Mouse (Mus musculus): Measurements from ENCODE around the gene Thsd4. TPM values are rescaled to one million over a fixed set of nuclear protein-coding genes. Genes with fewer than 3 reads are reported as not detected.

Gene Thsd4
- total RNA-seq, 1 experiment from 2014 or later = 7.2 TPM

DNA sequence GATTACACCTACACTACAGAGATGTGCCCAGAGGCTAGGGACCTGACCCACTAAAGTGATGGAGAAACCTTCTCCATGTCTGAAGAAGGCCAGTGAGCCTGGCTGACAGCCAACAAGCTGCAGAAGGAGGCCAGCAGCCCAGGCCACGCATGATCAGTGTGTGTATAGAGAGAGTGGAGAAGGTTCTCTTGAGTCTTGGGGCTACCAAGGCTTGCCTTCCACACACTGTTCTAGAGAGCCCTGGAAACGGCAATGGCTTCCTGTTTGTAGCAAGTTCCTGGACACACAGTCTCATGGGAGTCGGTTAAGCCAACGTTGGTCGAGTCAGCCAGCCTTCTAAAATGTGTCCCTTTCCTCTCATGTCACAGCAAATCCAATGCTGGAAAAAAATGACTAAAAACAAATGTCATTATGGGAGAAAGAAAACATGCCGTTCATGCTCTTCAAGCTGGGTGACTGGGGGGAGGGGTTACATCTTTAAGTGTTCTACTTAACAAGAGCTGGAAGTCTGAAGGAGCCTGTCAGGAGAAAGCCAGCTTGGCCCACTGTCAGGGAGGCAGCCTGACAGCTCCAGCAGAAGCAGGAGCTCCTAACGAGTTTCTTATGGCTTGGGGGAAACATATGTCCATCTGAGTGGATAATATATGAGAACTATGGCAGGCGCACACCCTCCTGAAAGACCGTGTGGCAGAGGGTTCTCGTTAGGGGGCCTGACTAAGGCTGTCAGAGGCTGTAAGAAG lies 257.1 kb downstream of the Thsd4 start:
- no peak for DNase-seq

GRCm38 (mm10) chr9:60262515-60263140 lies 259.2 kb downstream of the Thsd4 start:
- DNase-seq = no peak

DNA sequence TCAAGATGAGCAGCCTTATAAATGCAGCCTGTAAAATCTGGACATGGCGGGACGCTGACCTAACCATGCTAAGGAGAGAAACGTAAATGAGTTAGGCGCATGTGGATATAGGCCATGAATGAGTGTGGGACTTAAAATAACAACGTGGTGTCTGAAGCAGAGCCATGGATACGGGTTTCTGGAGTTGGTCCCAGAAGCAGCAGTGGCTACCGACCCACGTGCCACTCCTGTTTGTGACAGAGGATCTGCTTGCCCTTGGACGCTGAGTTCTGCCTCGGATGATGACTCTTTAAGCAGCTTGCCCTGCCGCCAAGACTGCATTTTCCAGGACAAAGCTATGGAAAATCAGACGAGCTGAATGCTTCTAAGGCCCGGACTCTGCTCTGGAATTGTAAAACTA lies 262.2 kb downstream of the Thsd4 start:
- DNase-seq = no peak

DNA sequence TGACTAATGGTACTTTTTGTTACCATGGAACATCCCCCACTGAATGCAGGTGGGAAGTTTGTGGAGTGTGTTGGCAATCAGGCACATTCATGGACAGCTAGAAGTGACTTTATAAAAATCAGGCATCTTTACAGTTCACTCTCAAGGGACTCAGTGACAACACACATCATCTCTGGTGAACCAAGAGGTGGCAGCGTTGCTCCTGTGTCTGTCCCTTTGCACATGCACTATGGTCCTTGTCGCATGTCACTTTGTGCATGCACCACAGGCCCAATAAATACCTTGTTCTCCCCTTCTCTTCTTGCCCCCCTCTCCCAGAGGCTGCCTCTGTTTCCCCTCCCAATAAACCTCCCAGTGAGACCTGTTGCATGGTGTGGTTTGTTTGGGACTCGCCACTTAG lies 270.1 kb downstream of the Thsd4 start:
- peak; percentile 20 for DNase-seq

DNA sequence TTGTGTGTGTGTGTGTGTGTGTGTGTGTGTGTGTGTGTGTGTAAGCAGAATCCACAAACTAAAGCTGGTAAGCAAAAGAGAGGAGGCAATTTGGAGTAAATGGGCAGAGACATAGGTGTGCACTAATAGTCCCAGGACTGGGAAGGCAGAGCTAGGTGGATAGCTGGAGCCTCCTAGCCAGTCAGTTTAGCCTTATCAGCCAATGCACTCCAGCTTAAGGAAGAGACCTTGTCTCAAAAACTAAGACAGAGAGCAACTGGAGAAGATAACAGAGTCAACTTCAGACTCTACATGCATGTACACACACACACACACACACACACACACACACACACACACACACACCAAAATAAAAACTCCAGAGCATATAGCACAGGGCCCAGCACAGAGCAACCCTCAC lies 271.4 kb downstream of the Thsd4 start:
- no peak for DNase-seq

- no peak for DNase-seq
Measured at GRCm38 (mm10) chr9:60247998-60248397, 273.8 kb downstream of the Thsd4 start.

DNA sequence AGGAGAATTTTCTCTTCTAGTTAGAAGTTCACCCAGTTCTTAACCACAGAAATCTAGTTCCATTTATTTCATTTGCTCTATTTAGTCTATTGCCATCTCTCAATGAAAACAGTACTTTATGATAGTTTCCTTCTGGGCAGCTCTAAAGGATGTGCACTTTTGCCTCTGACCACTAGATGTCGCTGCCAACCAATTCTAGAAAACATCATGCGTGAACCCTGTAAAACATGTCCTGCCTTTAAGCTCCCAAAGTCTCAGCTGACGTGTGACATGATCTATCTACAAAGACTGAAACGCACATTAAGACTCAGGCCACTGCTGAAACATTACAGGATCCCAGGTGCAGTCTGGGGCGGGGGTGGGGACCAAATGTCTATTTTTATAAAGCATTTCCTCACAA lies 276.9 kb downstream of the Thsd4 start:
- DNase-seq = peak; percentile 46

- DNase-seq = peak; percentile 23
Measured at GRCm38 (mm10) chr9:60243503-60243902, 278.3 kb downstream of the Thsd4 start.

- DNase-seq = peak; percentile 53
Measured at GRCm38 (mm10) chr9:60237667-60238066, 284.2 kb downstream of the Thsd4 start.

DNA sequence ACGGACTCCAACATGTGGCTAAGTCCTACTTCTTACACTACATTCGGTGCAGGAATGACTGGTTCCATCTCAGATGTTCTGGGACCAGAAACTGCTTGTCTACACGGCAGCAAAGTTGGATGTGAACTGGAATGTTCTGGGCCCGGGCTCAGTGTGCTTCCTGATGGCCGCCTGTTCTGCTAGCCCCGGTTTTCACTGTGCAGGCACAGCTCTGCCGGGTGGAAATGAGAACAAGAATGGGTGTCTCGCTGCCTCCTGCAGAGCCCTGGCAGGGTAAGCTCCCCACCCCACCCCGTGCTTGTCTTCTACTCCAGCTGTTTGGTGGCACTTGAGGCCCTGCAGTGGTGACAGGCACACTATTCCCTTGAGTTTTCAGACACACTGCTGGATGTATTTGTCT lies 285.7 kb downstream of the Thsd4 start:
- DNase-seq = no peak

DNA sequence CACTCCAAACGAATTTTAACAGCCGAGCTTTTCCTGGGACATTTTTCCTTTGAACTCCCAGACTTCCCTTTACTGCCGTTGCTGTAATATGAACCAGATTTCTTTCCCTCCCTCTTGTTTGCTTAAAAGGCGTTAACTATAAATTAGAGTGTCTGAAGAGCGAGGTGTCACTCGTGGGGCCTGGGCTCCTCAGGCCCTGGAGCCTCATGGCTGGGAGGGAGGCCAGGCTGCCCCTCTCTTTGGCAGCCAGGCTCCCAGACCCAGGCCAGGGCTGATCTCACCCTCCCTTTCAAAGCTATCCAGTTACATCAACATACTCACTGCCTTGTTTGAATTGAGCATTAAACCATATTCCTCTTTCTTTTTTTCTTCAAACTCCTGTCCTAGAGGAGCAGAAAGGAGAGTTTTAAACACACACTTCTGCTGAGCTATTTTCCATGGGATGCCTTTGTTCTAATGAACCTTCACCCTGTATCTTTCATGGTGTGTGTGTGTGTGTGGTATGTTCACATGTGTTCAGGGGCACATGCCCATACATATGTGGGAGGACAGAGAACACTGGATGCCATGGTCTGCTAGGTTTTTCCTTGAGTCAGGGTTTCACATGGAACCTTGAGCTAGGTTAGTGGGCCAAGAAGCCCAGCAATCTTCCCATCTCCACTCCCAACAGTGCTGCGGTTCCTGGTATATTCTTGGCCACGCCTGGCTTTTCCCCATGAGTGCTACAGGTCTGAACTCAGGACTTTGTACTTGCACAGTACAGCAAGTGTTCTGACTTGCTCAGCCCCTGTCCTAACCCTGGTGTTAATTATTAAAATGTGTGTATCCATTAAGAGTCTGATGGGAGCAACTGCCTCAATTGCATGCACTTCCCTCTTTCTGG lies 287.4 kb downstream of the Thsd4 start:
- DNase-seq = no peak

- DNase-seq = no peak
Measured at GRCm38 (mm10) chr9:60231981-60232881, 289.6 kb downstream of the Thsd4 start.

DNA sequence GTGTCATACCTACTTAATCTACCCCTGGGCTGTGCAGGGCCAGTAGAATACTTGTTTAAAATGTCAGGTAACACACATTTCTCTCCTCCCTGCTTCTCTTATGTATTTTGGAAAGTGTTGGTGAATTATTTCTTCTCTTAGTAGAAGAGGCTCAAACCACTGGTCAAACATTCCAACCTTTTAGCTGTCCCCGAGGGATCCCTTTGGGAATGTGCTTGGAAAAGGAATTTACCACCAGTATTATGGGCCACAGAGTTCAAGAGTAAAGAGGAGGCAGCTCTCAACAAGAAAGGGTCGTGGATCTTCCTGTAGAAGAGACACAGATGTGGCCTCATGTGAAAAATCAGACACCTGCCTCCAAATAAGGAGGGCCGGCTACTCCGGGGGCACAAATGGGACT lies 292.4 kb downstream of the Thsd4 start:
- no peak for DNase-seq

- no peak for DNase-seq
Measured at GRCm38 (mm10) chr9:60227727-60228126, 294.1 kb downstream of the Thsd4 start.

GRCm38 (mm10) chr9:60226679-60227078 lies 295.2 kb downstream of the Thsd4 start:
- no peak for DNase-seq

DNA sequence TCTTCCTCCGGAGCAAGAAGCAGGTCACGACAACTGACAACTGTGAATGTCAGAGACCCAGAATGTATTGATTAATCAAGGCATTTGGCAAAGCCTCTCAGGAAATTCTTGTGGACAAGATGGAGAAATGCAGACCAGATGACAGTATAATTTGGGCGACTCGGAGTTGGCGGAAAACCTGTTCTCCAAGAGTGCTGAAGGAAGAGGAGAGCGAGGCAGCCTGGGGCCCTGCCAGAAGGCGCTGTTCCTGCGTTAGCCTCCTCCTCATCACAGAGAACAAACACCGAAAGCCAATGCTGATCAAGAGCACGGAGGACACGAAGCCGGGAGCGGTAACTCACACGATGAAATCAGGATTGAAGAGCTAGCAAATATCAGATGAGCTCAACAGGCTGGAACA lies 295.7 kb downstream of the Thsd4 start:
- no peak for DNase-seq

GRCm38 (mm10) chr9:60225453-60225852 lies 296.4 kb downstream of the Thsd4 start:
- DNase-seq = no peak

DNA sequence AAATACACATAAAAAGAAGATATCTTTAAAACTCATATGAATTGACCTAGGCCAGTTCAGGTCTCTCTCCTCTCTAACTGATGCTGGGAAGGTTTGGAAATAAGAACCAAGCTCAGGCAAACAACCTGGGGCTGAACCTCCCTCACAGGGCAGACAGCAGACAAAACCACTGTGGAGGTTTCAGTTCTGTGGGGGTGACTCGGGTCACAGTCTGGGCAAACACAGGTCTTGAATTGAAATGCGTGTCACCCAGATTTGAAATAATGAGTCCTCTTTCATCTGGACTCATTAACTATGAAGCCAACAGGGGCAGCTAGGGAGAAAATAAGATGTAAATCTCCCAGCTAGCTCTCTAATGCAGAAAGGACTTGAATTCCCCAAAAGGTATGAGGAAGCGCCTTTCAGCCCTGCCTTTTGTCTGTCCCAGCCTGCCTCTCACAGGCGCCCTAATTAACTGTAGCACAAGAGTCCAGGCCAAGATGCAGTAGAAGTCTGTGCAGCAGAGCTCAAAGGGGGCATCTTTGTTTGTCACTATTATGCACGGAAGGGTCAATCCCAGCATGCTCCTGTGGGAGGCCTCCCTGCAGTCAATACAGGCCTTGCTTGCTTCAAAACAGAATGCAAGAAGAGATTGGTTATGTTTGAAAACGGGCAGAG lies 297.7 kb downstream of the Thsd4 start:
- DNase-seq = no peak

DNA sequence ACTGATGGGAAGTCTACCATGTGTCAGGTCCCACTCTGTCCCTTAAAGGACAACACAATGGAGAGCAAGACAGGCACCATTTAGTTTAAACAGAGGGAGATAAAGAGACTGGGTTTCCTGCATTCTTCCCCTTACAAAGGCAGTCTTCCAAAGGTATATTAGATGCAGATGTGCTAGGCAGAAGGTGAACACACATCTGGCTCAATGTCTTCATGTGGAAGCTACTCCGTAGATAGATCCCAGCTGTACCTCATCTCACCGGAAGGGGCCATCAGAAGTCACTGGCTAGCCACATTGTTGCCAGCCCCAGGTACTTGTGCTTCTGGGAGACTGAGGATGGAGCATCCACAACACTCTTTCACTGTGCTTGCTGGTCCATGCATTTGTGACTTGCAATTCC lies 301.4 kb downstream of the Thsd4 start:
- no peak for DNase-seq

DNA sequence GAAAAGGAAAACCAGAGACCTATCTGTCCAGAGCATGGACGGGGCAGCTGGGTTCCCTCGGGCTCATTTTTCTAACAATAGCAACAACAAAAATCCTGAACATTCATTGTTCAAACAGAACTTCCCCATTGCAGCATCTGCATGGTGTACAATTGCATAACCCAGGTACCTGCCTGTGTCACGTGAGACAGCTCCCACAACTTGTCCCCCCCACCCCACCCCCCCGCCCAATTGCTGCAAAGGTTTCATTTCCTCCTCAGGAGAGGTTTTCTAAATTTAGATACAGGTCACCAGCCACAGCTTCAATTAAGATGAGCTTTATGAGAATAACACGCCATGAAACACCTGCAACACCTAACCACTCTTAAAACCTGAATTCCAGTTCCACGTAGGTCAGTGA lies 303.4 kb downstream of the Thsd4 start:
- DNase-seq = no peak

- peak; percentile 66 for DNase-seq
Measured at GRCm38 (mm10) chr9:60216029-60216428, 305.8 kb downstream of the Thsd4 start.

DNA sequence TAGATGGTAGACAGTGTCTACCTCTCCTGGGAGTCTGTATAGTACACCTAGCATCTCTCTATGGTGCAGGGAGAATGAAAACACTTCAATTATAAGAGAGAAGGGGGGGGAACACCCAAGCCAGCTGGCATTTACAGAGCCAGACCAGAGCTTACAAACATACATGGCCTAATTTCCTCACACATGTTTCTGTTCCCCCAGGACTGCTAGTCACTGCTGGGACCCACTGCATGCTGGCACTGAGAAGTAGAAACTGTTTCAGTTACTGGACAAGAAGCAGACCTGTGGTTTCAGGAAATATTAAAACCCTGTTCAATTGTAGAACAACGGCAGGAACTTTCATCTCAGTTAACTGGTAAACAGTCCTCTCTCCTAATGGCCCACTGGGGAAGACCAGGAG lies 308.7 kb downstream of the Thsd4 start:
- DNase-seq = no peak

All from adrenal gland, postnatal 25 days (tissue).